Mouse (Mus musculus): ENCODE results near the gene Abcc4. TPM values are rescaled to one million over a fixed set of nuclear protein-coding genes. Genes with fewer than 3 reads are reported as not detected.
A peak's percentile ranks its signal among the peaks of the same experiment; 100 is the strongest.

The Abcc4 gene
- polyA plus RNA-seq, 1 experiment from 2014 or later: 2.1 TPM

DNA sequence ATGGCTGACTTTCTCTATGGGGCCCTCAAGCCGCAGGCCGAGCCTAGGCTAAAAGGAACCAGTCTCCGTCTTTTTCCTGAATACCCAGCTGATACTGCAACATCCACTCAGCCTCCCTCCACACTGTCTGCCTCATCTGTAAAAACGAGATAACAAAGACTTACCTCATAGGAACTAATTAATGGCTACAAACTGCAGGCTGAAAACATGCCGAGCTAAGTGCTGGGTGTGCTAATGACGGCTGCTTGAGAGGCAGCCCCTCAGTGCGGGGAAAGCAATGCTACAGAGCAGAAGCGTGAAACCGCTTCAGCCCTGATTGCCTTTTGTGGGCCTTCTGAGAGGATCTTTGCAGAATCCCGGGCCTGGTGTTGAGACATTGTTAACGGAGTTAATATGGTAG lies 219.7 kb downstream of the Abcc4 start:
- whole genome bisulfite sequencing: 79% methylated on average over 11 of the region's 11 CpGs
- peaks cover 7% of the 10 kb centered on the region for H3K4me1 ChIP-seq
- H3K27ac ChIP-seq: no peak overlapping the region
- H3K4me3 ChIP-seq: no peak overlapping the region
- H3K27me3 ChIP-seq (ENCODE audit: low read depth, poor library complexity, severe bottlenecking): 0 out of 2 replicates have a peak, but pooled peaks cover 10% of the 10 kb centered on the region
- no peaks in the 10 kb centered on the region for H3K36me3 ChIP-seq
- DNase-seq (ENCODE audit: low spot score): no peak
- H3K9me3 ChIP-seq (replicated peaks): no peaks in the 10 kb centered on the region

DNA sequence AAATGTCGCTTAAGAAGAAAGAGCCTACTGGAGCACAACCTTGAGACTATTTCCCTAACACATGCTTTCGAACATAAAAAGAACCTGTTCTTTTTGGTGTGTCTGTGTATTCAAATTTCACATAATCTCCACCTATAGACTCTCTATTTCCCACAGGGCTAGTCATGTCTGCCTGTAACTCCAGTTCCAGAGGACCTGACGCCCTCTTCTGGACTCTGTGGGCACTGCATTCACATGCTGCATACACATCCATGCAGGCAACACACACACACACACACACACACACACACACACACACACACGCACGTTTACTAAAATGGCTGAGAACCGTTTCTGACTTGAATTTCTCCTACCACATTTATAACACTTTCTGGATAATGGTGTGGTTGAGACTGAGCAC lies 220.4 kb downstream of the Abcc4 start:
- Histone ChIP-seq H3K36me3 (no peaks in the 10 kb centered on the region), H3K4me3 (no peak overlapping the region), H3K27me3 (ENCODE audit: low read depth, poor library complexity, severe bottlenecking) (0 out of 2 replicates have a peak, but pooled peaks cover 5% of the 10 kb centered on the region), H3K27ac (no peak overlapping the region), H3K9me3 (replicated peaks) (no peaks in the 10 kb centered on the region), H3K4me1 (peaks cover 2% of the 10 kb centered on the region; the same call in 1 of the 2 replicates)
- DNase-seq (ENCODE audit: low spot score): no peak
- WGBS: 95% methylated on average over 6 of the region's 6 CpGs

DNA sequence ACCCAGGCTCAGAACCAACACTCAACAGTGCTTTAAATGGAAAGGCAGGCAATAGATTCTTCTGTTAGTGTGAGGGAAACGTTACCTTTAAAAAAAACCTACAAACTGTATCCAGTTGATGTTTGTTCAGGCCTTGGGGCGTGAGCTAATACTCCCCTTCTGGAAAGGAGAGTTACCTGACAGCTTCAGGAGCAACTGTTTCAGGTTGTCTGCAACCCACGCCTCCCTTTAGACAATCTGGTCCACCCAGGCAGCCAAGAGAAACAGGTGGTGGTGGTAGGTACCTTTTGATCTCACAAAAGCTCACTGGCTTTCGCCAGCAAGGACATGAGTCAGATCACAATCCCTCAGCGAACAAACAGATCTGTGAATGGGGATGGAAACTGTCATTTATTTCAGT lies 223.7 kb downstream of the Abcc4 start:
- H3K27ac ChIP-seq: no peak overlapping the region
- H3K36me3 ChIP-seq: no peaks in the 10 kb centered on the region
- no peaks in the 10 kb centered on the region for H3K9me3 ChIP-seq (replicated peaks)
- H3K4me3 ChIP-seq: no peak overlapping the region
- peaks cover 2% of the 10 kb centered on the region; the same call in 1 of the 2 replicates for H3K4me1 ChIP-seq
- no peak for DNase-seq (ENCODE audit: low spot score)
- H3K27me3 ChIP-seq (ENCODE audit: low read depth, poor library complexity, severe bottlenecking): peaks cover 1% of the 10 kb centered on the region; the same call in 1 of the 2 replicates
- WGBS: 87% methylated on average over 5 of the region's 5 CpGs

DNA sequence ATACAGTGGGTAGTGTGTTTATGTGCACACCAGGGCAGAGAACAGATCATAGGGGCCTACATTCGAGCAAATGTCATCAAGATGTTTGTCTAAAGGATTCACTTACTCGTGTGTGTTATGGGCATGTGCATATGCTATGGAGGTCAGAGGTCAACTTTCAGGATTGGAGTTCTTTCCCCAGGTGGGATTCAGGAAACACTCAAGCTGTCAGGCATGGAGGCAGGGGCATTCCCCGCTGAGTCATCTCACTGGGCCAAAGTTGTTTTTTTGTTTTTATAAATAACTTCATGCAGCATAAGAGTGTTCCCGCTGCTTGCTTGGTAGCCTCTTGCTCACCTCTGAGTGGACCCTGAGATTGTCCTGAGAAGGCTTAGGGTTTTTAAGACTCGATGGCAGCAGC lies 224.2 kb downstream of the Abcc4 start:
- H3K4me3 ChIP-seq: no peak overlapping the region

DNA sequence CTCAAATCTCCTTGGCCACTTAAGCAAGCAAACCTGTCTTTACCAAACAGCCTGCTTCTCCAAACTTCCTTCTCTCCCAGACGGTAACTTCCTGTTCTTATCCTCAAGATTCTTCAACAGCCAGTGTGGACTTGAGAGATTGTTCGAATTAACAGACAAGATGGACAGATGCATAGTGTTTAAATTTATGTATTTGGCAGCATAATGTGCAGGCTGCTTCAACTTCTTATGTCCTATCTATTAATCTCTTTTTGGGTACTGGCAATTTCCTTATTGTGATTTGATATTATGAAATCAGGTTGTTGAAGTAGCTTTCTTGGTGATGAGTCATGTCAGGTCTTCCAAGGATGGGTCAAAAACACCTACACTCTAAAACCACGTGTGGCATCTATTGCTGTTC lies 229.7 kb downstream of the Abcc4 start:
- peaks cover 54% of the 10 kb centered on the region for H3K27me3 ChIP-seq (ENCODE audit: low read depth, poor library complexity, severe bottlenecking)

More for the DNA sequence above, 224.2 kb downstream of the Abcc4 start:
- peaks cover 6% of the 10 kb centered on the region; the same call in 1 of the 2 replicates for H3K27me3 ChIP-seq (ENCODE audit: low read depth, poor library complexity, severe bottlenecking)
- 80% methylated on average over 5 of the region's 5 CpGs for WGBS
- DNase-seq (ENCODE audit: low spot score): no peak
- H3K27ac ChIP-seq: no peak overlapping the region
- peaks cover 2% of the 10 kb centered on the region; the same call in 1 of the 2 replicates for H3K4me1 ChIP-seq
- no peaks in the 10 kb centered on the region for H3K9me3 ChIP-seq (replicated peaks)
- no peaks in the 10 kb centered on the region for H3K36me3 ChIP-seq

DNA sequence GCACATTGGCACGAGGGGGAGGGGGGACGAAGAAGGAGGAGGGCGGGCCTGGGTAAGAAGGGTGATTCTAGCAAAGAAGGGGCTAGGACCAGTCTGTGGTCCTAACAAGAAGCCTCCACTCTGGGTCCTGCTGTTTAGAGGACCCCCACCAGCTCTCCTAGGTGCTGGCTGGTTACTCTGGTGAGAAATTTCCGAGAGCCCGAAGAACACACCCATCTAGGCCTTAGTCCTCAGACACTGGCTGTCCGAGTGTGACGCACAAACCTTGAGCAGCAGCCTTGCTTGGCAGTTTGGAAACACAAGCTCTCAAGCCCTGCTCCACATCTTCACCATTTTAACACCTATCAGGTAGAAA lies 230.9 kb downstream of the Abcc4 start:
- Histone ChIP-seq H3K27me3 (ENCODE audit: low read depth, poor library complexity, severe bottlenecking) (peaks cover 61% of the 10 kb centered on the region), H3K4me3 (no peak overlapping the region), H3K4me1 (peaks cover 17% of the 10 kb centered on the region), H3K9me3 (replicated peaks) (no peaks in the 10 kb centered on the region), H3K36me3 (no peaks in the 10 kb centered on the region), H3K27ac (no peak overlapping the region)
- no peak for DNase-seq (ENCODE audit: low spot score)
- WGBS: 39% methylated on average over 7 of the region's 7 CpGs

More for the DNA sequence above, 229.7 kb downstream of the Abcc4 start:
- H3K4me1 ChIP-seq: peaks cover 17% of the 10 kb centered on the region
- H3K27ac ChIP-seq: no peak overlapping the region
- WGBS: 85% methylated on average over 3 of the region's 3 CpGs
- no peak overlapping the region for H3K4me3 ChIP-seq
- H3K9me3 ChIP-seq (replicated peaks): no peaks in the 10 kb centered on the region
- no peaks in the 10 kb centered on the region for H3K36me3 ChIP-seq
- DNase-seq (ENCODE audit: low spot score): no peak

DNA sequence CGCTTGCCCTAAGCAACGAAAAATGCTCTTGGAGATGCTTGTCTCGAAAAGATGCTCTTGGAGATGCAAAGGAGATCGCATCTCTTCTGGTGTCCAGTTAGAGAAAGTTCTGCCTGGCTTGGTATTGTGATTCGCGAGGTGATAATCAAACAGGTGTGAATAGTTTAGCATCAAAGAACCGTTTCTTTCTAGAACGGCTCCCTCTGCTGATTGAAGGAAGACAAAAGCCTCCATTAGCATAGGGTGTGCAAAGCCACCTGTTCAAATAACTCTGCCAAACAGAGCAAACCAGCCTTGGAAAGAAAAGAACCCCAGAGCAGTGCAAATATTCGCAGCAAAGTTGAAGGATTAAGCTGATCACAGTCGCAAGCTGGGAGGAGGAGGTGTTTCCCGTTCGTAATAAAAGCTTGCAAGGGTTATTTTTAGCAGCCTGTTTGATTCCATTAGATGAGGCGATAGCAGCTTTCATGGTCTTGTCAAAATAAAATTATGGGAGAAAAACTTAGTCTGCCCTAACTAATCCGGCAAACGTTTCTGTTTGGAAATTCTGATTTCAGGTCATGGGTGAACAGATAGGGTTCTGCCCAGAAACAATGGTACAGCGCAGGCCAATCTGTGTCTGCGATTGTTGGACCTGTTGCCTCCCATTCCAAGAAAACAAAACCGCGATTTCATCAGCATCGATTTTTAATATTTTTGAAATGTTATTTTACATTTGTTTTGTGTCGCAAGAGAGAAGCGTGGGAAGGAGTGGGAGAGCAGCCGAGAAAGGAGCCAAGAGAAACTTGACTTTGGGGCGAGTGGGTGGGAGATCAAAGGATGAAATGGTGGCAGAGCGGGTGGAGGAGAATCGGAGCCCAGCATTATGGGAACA lies 231.6 kb downstream of the Abcc4 start:
- no peaks in the 10 kb centered on the region for H3K9me3 ChIP-seq (replicated peaks)
- peak overlapping the region; percentile 42; the same call in 1 of the 2 replicates for H3K27ac ChIP-seq
- no peaks in the 10 kb centered on the region for H3K36me3 ChIP-seq
- H3K27me3 ChIP-seq (ENCODE audit: low read depth, poor library complexity, severe bottlenecking): peaks cover 61% of the 10 kb centered on the region
- H3K4me3 ChIP-seq: peak overlapping the region; percentile 64
- DNase-seq (ENCODE audit: low spot score): no peak
- H3K4me1 ChIP-seq: peaks cover 17% of the 10 kb centered on the region
- 16% methylated on average over 26 of the region's 26 CpGs for WGBS

DNA sequence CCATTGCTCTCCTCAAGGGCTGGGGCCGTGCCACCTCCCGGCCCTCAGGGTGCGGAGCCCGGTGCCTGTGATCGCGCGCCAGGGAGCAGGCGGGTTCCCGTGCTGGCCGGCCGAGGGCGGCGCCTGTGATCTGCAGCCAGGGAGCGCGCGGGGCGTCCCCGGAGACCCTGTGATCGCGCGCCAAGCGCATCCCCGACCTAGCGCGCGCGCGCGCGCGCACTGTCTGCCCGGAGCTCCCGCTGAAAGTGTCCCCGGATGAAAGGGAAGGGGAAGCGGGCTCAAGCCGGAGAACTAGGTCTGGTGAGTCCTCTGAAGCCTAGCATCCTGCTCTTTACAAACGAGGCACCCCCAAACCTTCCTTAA lies 232.2 kb downstream of the Abcc4 start:
- H3K36me3 ChIP-seq: no peaks in the 10 kb centered on the region
- H3K27ac ChIP-seq: peak overlapping the region; percentile 42
- H3K4me3 ChIP-seq: peak overlapping the region; percentile 64
- DNase-seq (ENCODE audit: low spot score): peak; percentile 72
- no peaks in the 10 kb centered on the region for H3K9me3 ChIP-seq (replicated peaks)
- H3K27me3 ChIP-seq (ENCODE audit: low read depth, poor library complexity, severe bottlenecking): peaks cover 61% of the 10 kb centered on the region
- 0% methylated on average over 37 of the region's 37 CpGs for WGBS
- H3K4me1 ChIP-seq: peaks cover 17% of the 10 kb centered on the region

DNA sequence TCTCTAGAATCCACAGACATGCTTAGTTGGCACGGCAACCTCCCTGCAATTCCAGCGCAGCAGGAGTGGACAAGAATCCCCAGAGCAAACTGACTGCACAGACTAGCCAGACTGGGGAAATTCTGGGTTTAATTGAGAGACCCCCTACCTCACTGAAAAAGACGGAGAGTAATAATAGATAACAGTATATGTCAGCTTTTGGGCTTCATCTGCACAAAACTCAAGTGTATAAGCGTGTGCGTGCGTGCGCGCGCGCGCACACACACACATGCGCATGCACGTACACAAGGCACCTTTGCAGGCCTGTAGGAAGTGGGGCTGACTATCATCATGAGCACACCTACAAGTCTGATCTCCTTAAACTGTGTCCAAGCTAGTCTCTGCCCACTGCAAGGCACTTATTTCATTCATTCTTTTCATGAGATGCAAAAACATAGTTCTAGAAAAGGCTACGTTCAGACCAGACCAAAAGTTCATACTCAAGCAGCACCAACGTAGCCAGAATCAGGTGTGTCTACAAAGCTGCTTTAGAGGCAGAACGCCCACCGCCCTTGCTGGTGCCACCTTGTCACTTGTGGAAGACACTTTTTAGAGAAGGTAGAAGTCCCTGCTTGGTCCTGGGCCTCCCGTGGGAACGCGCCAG lies 232.7 kb downstream of the Abcc4 start:
- WGBS: 17% methylated on average over 20 of the region's 20 CpGs
- H3K27ac ChIP-seq: peak overlapping the region; percentile 42
- peaks cover 17% of the 10 kb centered on the region for H3K4me1 ChIP-seq
- no peaks in the 10 kb centered on the region for H3K9me3 ChIP-seq (replicated peaks)
- no peaks in the 10 kb centered on the region for H3K36me3 ChIP-seq
- peak overlapping the region; percentile 64 for H3K4me3 ChIP-seq
- peak; percentile 46 for DNase-seq (ENCODE audit: low spot score)
- H3K27me3 ChIP-seq (ENCODE audit: low read depth, poor library complexity, severe bottlenecking): peaks cover 62% of the 10 kb centered on the region

DNA sequence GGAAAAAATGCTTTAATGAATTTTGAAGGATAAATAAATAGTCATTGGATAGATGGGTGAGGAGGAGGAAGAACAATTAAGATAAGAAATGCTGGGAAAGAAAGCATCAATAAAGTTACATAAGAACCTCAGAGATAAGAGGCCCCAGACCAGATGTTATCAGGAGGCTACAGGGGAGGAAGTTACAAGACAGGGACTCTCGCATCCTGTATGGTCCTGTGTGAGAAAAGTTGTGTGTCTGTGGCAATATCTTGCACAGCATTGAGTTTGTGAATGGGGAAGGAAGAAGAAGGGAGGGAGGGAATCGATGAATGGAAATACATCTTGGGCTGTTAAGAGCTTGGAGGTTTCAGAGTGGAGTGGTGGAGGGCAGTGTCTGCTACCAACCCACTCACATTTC lies 240.7 kb downstream of the Abcc4 start:
- DNase-seq (ENCODE audit: low spot score): no peak
- Histone ChIP-seq H3K27me3 (ENCODE audit: low read depth, poor library complexity, severe bottlenecking) (peaks cover 9% of the 10 kb centered on the region), H3K4me1 (no peaks in the 10 kb centered on the region), H3K4me3 (no peak overlapping the region), H3K36me3 (no peaks in the 10 kb centered on the region), H3K27ac (no peak overlapping the region), H3K9me3 (replicated peaks) (no peaks in the 10 kb centered on the region)
- WGBS: 79% methylated on average over 2 of the region's 2 CpGs

DNA sequence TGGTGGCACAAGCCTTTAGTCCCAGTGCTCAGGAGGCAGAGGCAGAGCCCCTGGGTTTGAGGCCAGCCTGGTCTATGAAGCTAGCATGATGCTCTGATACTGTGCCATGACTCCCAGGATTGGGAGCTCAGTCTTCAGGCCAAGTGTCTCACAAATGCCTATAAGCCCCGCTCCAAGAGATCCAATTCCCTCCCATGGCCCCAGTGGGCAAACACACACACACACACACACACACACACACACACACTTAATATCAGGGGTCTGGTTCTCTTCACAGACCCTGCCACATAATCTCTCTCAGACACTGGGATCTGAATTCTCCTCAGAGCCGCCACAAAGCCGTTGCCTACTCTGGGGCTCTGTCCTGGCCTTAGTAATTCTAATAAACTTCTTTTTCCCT lies 241.6 kb downstream of the Abcc4 start:
- Histone ChIP-seq H3K36me3 (no peaks in the 10 kb centered on the region), H3K4me3 (no peak overlapping the region), H3K27me3 (ENCODE audit: low read depth, poor library complexity, severe bottlenecking) (peaks cover 5% of the 10 kb centered on the region; the same call in 1 of the 2 replicates), H3K4me1 (no peaks in the 10 kb centered on the region), H3K9me3 (replicated peaks) (no peaks in the 10 kb centered on the region), H3K27ac (no peak overlapping the region)
- 85% methylated on average over 3 of the region's 3 CpGs for WGBS
- no peak for DNase-seq (ENCODE audit: low spot score)

DNA sequence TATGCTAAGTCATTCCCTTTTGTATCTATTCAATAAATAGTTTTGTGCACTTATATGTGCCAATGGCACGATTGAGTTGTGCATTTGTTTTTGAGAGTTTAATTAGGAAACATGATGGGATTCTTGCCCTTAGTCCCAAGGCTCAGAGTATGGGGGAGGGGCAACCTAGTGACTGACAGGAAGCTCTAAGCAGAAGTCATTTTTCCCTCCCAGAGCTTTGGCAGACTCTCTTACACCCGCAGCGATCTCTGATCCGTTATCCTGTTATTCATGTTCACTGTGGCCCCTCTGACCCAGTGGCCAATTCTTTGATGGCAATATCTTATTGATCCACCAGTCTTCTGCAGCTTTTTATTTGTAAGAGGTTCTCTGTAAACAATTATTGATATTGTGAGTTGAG lies 253.4 kb downstream of the Abcc4 start:
- no peaks in the 10 kb centered on the region for H3K36me3 ChIP-seq
- no peaks in the 10 kb centered on the region for H3K9me3 ChIP-seq (replicated peaks)
- no peak for DNase-seq (ENCODE audit: low spot score)
- 83% methylated on average over 4 of the region's 4 CpGs for WGBS
- H3K4me3 ChIP-seq: no peak overlapping the region
- 0 out of 2 replicates have a peak, but pooled peaks cover 5% of the 10 kb centered on the region for H3K4me1 ChIP-seq
- peaks cover 18% of the 10 kb centered on the region; the same call in 1 of the 2 replicates for H3K27me3 ChIP-seq (ENCODE audit: low read depth, poor library complexity, severe bottlenecking)
- H3K27ac ChIP-seq: no peak overlapping the region

DNA sequence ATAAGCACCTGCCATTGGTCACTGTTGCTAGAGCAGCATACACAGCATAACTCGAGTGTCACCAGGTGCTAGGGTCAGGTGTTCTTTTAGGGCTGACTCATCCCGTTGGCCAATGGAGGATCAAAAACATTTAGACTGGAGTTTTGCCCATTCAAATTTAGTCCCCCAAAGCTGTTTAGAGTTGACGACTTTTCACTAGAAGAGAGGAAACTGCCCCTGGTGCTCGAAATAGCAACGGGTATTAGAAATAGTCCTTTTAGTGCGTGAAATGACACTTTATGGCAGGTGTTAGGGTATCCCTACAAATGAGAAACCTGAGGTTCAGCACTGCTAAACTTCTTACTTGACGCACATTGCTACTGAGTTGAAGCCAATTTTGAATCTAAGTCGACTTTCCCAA lies 265.9 kb downstream of the Abcc4 start:
- no peak for DNase-seq (ENCODE audit: low spot score)
- H3K36me3 ChIP-seq: no peaks in the 10 kb centered on the region
- no peak overlapping the region for H3K27ac ChIP-seq
- H3K27me3 ChIP-seq (ENCODE audit: low read depth, poor library complexity, severe bottlenecking): peaks cover 75% of the 10 kb centered on the region
- no peak overlapping the region for H3K4me3 ChIP-seq
- H3K4me1 ChIP-seq: peaks cover 14% of the 10 kb centered on the region
- WGBS: 79% methylated on average over 8 of the region's 8 CpGs
- no peaks in the 10 kb centered on the region for H3K9me3 ChIP-seq (replicated peaks)
